Mouse (Mus musculus): ENCODE data around the gene Thbs3.

Thbs3 gene

DNA sequence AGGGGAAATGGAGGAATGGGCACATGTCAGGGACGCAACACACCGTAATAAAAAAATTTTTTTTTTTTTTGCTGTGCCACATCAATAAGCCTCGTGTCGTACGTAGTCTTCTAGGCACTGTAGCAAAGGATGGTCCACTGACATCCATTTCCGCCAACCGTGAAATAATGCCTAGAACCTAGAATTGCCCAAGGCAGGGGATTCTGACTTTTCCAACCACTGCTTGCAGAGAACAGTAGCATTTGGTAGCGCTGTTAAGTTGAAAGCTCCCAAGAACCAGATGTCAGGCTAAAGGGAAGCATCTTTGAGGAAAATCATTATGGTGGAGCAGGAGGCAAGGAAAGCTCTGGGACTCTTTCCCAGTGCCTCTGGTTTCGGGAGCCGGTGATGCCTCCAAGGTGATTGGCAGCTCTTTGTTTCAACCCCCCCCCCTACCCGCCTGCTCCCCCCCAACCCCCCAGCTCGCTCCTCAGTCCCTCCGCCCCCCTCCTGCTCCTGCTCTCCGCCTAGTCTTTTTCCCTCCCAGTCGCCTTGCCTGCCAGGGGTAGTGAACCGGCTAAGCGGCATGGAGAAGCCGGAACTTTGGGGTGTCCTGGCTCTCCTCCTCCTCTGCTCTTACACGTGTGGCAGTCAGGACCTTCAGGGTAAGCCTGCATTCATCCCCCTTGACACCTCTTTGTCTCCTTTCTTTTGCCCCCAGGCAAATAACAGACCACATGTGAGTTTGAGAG, at the start of gene Thbs3:
TSS of gene Thbs3 (plus strand) at position 500 of the 731 bp plus-strand sequence.
- peak; percentile 76 for DNase-seq (ENCODE audit: low spot score)

GRCm38 (mm10) chr3:89165268-89165870, 49.6 kb upstream of the Thbs3 start:
- no peak for DNase-seq (ENCODE audit: low spot score)

GRCm38 (mm10) chr3:89166945-89167344, 48.0 kb upstream of the Thbs3 start:
- no peak for DNase-seq (ENCODE audit: low spot score)

DNA sequence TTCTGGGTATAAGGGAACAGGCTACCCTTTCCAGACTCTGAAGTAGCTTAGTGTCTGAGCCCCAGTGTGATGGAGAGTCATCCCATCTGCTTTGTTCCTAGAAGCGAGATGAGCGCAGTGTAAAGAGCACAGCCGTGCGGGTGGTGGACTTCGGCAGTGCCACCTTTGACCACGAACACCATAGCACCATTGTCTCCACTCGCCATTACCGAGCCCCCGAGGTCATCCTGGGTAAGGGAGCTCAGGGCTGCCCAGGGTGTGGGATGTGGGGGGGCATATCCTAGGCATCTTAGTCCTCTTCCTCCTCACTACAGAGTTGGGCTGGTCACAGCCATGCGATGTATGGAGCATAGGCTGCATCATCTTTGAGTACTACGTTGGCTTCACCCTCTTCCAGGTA, 40.1 kb upstream of the Thbs3 start:
- DNase-seq (ENCODE audit: low spot score): no peak

GRCm38 (mm10) chr3:89175544-89175943, 39.4 kb upstream of the Thbs3 start:
- no peak for DNase-seq (ENCODE audit: low spot score)

DNA sequence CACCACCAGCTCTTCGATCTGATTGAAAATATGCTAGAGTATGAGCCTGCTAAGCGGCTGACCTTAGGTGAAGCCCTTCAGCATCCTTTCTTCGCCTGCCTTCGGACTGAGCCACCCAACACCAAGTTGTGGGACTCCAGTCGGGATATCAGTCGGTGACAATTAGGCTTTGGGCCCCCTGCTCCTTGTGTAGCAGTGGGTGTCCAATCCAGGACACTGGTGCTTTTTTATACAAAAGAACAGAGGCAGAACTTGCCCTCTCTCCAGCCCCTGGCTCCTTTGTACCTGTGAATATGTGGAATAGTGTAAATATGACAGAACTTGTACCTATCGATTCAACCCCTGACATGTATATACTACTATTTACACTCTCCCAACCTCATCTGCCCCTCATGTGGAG, 38.6 kb upstream of the Thbs3 start:
- DNase-seq (ENCODE audit: low spot score): no peak

DNA sequence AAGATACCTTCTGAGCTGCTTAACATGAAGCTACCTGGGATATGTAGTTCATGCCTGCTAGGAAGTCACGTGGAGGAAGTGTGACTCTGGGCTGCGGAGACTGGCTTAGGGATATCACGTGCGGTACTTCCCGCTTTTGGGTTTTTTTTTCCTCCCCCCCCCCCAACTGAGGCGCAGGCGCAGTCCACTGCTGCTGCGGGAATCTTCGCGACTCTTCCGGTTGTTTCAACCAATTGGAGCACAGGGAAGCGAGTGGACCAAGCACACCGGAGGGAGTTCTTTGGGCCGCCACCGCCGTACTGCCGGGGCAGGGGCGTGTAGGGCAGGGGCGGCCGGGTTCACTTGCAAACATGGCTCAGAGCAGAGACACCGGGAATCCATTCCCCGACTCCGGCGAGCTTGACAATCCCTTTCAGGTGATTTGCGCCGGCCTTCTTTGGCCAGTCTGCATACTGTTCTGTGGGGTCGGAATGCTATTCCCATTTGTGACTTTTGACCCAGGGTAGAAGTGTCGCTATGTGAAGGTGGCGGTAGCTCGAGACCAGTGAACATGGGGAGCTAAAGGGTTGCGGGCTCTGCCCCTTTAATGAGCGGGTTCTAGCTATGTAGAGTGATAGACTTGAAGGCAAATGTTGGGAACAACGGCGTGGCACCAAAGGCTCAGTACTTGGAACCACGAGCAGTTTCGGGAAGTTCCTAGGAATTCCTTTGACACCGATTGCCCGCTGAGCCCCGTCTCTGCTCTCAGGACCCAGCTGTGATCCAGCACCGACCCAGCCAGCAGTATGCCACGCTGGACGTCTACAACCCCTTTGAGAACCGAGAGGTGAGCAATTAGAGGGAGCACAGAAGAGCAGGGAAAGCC, 37.5 kb upstream of the Thbs3 start, which contains the start of gene Scamp3:
TSS of gene Scamp3 (plus strand) at position 232 of the 865 bp plus-strand sequence.
- DNase-seq (ENCODE audit: low spot score): peak; percentile 98

DNA sequence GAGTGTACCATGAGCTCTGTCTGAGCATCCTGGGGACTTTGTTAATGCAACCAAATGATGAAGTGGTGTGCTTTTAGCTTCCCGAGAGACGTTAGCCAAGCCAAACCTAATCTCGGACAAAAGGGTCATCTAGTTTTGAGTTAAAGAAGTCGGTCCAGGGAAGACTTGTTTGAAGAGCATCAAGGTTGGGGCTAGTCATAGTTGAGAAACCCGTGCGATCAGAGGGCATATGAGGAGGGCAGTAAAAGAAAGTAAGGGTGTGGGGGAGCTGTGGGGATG, 36.9 kb upstream of the Thbs3 start:
- DNase-seq (ENCODE audit: low spot score): no peak

DNA sequence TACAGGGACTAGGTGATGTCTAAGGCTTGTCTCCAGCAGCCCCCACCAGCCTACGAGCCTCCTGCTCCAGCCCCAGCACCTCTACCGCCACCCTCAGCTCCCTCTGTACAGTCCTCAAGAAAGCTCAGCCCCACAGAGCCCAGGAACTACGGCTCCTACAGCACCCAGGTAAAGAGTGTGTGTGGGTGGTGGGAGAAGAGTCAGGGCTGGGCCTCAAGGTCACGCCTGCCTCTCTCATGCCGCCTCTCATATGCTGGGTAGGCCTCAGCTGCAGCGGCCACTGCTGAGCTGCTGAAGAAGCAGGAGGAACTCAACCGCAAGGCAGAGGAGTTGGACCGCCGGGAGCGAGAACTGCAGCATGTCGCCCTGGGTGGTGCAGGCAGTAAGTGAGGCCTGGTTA, 35.9 kb upstream of the Thbs3 start:
- no peak for DNase-seq (ENCODE audit: low spot score)

DNA sequence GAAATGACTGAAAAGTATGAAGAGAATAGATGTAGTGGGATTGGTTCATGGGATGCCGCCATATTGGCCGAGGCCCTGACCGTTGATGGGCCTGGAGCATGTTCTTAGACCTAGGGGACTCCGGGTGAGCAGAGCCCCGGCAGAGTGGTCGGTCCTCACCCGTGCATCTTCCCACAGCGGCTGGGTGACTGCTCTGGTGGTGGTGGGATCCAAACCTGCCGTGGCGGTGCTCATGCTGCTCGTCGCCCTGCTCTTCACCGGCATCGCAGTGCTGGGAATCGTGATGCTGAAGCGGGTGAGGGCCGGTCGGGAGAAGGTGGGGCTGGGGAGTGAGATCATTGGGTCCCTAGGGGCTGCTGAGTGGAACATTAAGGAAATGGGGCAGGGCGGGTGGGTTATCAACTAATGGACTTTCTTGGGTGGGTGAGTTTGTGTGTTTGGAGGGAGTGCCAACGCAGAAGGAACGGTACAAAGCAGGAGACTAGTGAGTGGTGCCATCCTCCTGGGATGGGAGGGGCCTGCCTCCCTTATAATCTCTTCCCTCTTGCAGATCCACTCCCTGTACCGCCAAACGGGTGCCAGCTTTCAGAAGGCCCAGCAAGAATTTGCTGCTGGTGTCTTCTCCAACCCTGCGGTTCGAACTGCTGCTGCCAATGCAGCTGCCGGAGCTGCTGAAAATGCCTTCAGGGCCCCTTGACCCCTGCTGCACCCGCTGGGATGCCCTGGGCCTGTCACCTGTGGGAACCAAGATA, 33.1 kb upstream of the Thbs3 start:
- DNase-seq (ENCODE audit: low spot score): no peak

DNA sequence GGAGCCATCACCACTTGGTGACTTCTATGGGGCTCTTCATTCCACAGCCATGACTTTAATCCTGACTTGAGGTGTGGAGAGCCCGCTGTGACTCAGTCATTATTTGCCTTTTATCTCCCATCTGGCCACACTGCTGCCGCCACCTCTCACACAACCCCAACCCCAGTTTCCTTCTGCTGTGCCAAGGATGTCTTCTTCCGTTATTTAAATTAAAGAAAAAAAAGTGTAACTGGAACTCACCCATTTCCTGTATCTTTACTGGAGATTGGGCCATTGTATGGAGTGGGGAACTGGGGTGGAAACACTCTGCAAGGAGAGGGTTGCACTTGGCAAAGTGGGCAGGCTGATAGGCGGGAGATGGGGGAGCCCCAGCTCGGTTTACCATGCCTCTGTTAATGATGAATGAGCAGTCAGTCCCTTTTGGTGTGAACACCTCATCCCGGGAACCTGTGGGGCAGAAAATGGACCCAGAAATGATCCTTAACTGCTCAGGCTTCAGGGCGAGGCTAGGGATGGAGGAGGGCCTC, 32.4 kb upstream of the Thbs3 start:
- DNase-seq (ENCODE audit: low spot score): no peak

GRCm38 (mm10) chr3:89183058-89183958, 31.7 kb upstream of the Thbs3 start, which contains the start of gene Fam189b:
TSS of gene Fam189b (plus strand) at chr3:89183143.
- DNase-seq (ENCODE audit: low spot score): peak; percentile 91

DNA sequence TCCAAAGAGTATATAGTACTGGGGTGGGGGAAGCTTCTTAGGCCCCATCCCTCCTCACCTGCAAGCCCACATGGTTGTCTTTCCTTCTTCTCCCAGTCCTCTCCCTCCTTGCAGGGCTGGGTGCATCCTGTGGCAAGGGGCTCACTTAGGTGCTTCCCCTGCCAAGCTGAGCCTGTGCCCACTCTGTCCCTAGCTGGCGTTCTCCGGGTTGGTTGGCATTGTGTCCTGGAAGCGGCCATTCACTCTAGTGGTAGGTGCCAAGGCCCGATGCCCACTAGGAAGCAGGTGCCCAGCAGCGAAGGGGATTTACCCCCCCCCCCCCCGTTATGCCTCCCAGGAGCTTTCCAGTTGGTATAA, 31.0 kb upstream of the Thbs3 start:
- DNase-seq (ENCODE audit: low spot score): no peak

GRCm38 (mm10) chr3:89187197-89187596, 27.8 kb upstream of the Thbs3 start:
- DNase-seq (ENCODE audit: low spot score): no peak

DNA sequence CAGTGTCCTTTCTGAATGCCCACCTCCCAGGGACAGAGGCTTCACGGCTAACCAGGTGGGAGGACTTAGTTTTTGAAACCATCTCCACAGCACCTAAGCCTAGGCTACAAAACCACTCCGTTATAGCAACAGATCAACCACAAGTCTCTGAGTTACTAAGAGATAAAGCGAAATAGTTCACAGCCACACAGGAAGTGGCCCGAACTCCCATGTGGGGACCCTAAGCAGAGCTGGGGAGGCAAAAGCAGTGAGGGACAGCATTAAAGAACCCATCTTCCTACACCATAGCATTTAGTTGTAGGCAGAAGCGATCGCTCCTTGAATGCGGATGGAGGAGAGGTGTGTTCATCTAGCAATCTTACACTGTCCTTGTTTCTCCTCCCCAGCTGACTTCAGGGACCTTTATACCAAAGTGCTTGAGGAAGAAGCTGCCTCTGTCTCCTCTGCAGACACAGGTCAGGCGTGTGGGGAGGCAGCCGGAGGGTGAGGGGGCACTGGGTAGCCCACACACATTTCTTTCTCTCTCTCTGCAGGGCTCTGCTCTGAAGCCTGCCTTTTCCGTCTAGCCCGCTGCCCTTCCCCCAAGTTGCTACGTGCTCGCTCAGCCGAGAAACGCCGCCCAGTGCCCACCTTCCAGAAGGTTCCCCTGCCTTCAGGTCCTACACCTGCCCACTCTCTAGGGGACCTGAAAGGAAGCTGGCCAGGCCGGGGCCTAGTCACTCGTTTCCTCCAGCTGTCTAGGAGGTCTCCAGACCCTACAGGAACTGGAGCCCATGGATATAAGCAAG, 27.1 kb upstream of the Thbs3 start:
- no peak for DNase-seq (ENCODE audit: low spot score)

GRCm38 (mm10) chr3:89188478-89188875, 26.5 kb upstream of the Thbs3 start:
- no peak for DNase-seq (ENCODE audit: low spot score)

DNA sequence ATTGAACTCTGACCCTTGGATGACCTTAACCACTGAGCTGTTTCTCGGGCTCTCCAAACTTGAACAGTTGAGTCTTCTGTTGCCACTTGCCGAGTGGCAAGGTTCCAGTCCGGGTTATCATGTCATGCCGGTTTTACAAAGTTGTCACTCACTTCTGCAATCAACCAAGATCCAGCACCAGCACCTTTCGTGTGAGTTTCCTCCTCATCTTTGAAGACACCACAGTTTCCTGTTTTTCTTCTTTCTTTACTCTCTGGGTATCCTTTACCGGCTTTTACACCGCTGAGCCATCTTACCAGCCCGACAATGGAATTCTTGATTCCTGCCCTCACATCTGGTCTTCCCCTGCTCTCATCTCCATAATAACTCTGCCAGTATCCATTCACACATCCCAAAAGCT, 24.5 kb upstream of the Thbs3 start:
- no peak for DNase-seq (ENCODE audit: low spot score)

DNA sequence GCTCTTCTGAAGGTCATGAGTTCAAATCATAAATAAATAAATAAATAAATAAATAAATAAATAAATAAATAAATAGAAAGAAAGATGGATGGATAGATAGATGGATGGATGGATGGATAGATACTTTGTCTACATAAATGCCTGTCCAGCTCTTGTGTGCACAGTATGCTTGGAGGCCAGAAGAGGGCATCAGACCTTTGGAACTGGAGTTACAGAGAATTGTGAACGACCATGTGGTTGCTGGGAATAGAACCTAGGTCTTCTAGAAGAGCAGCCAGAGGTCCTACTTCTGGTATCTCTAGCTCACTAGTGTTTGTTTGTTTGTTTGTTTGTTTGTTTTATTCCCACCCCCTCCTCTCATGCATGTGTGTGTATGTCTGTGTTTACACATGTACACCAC, 21.6 kb upstream of the Thbs3 start:
- no peak for DNase-seq (ENCODE audit: low spot score)

- DNase-seq (ENCODE audit: low spot score): no peak
Observed at GRCm38 (mm10) chr3:89193853-89194252, 21.1 kb upstream of the Thbs3 start.
